Mouse (Mus musculus) adrenal gland, adult 18-20 months (tissue): ENCODE data around the gene Btaf1. TPM values are rescaled to one million over a fixed set of nuclear protein-coding genes. Genes with fewer than 3 reads are reported as not detected.

Source experiments
- DNase-seq, 2 experiments: peaks; one replicate each; pipeline ENCODE4 v3.0.0; 2021 to 2022; ENCODE audit warnings: low spot score in 2 of 2
- total RNA-seq, 2 experiments: library from RNA; stranded (reverse); gene quantifications; 1 replicate in 1 of 2; 2 replicates in 1 of 2; pipeline ENCODE4 v1.2.3; 2021

Btaf1 gene
- total RNA-seq, 2 experiments from 2014 or later, result 29.2 to 31.0 TPM

DNA sequence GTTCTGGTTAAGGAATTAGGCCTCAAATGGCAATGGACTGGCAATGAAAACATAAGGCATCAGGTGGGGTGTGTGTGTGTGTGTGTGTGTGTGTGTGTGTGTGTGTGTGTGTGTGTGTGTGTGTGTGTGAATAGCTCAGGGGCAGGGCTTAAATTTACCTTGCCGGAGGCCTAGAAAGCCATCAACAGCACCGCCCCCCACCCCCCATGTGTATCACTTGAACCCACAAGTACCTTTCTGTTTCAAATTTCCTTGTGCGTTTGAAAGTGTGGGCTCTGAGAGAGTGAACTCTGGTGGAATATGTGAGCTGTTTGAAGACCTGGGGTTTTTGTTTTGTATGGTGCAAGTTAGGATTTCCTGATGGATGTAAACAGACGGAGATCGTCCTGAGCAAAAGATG, 93.1 kb downstream of the Btaf1 start:
- no peak for DNase-seq

DNA sequence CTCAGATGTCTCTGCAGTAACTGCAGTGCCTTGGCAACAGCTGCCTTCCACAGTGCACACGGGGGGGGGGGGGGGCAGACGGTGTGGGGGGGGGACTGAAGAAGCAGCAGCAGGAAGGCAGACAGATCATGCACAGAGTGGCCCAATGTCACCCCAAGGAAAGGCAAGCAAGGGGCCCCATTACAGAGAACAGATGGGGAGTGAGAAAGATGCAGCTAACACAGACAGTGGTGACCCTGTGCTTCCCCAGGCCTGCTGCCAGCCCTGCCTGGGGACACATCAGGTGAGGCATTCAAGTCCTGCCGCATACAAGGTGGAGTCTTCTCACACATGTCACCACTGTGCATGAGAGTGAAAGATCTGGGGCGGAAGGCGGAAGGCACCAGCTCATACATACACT, 94.7 kb downstream of the Btaf1 start:
- DNase-seq, result no peak

- no peak for DNase-seq
Measured at GRCm38 (mm10) chr19:37020951-37021350, 95.1 kb downstream of the Btaf1 start.

DNA sequence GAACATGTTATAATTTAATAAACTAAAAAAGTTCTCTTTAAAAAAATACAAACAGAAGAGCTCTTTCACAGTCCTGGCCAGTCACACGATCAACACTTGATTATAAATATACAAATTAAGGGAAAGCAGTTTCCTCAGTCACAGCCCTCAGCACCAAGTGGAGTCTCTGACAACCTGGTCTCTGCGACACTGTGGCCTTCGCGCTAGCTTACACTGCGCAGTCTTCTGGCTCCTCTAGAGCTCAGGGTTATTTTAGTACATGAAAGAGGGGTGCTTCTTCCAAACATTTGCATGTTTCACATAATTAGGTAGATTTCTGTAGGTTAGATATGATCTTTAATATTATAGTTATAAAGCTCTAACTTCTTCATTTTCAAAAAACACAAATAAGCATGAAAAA, 96.3 kb downstream of the Btaf1 start:
- no peak for DNase-seq

GRCm38 (mm10) chr19:37025839-37026319, 100.0 kb downstream of the Btaf1 start:
- no peak for DNase-seq

- DNase-seq, result no peak
Measured at GRCm38 (mm10) chr19:37026408-37026807, 100.5 kb downstream of the Btaf1 start.

GRCm38 (mm10) chr19:37029771-37030170, 103.9 kb downstream of the Btaf1 start:
- no peak for DNase-seq

GRCm38 (mm10) chr19:37031446-37031845, 105.6 kb downstream of the Btaf1 start:
- no peak for DNase-seq

- DNase-seq, result no peak
Measured at GRCm38 (mm10) chr19:37032364-37032763, 106.5 kb downstream of the Btaf1 start.

DNA sequence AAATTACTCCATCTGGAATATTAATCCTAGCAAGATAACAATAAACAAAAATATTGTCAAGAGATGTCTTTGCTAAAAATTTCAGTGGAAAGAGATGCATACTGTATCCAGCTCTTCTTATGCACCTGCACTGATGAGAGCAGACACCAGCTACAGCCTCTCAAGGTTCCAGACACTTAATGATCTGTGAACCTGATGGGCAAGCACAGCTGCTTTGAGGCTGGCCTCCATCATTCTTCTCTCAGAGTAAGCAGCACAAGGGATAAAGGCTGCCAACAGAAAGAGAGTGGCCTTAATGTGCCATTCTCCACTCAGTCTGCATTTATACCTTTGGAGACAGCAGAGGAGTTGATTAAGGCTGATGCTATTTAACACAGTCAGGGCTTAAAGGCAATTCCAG, 115.0 kb downstream of the Btaf1 start:
- no peak for DNase-seq

DNA sequence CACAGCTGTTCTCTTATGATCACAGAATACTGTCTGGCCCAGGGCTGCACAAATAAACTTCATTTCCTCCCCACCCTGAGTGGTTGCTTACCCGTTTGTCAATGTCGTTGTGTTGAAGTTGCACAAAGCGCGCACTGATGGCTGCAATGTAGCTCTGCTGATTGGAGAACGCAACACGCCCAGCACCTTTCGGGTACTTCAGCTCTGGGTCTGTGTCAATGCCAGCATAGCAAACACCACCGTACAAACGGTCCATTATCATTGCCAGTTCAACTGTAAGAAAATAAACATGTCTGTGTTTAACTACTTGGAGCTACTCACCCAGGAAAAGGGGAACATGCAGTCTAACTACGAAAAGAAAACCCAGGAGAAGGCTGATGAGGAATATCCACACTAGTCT, 118.6 kb downstream of the Btaf1 start:
- DNase-seq, result no peak

- DNase-seq, result no peak
Measured at GRCm38 (mm10) chr19:37048507-37048906, 122.6 kb downstream of the Btaf1 start.

DNA sequence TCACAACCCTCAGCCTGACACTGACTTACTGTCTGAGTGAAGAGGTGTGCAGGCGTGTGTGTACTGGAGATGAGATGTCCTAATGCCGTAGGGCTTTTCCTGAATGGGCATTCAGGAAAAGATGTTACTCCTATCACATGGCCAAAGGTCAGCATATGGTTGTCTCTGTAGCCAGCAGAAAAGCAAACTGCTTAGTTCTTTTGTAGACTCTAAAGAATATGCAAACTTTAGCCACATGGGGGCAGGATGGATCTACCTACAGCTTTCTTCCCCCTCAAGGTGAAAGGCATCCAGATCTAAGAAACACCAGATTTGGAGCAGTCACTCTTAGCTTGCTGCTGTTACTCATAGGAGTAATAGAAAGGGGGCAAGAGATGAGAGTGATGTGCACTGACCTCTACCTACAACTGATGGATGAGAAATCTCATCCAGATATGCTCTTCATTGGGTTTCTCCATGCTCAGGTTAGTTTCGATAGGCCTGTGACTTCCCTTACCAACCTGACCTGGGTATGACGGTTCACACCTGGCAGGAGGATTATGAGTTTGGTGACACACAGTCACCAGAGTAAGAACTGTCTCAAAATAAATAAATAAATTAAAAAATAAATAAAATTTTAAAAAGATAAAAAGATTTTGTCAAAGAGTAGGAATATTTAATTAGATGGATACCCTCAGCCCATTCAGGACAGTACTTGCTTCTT, 124.9 kb downstream of the Btaf1 start:
- DNase-seq, result peak; percentile 36 to 66

GRCm38 (mm10) chr19:37055976-37056556, 130.2 kb downstream of the Btaf1 start:
- no peak for DNase-seq

DNA sequence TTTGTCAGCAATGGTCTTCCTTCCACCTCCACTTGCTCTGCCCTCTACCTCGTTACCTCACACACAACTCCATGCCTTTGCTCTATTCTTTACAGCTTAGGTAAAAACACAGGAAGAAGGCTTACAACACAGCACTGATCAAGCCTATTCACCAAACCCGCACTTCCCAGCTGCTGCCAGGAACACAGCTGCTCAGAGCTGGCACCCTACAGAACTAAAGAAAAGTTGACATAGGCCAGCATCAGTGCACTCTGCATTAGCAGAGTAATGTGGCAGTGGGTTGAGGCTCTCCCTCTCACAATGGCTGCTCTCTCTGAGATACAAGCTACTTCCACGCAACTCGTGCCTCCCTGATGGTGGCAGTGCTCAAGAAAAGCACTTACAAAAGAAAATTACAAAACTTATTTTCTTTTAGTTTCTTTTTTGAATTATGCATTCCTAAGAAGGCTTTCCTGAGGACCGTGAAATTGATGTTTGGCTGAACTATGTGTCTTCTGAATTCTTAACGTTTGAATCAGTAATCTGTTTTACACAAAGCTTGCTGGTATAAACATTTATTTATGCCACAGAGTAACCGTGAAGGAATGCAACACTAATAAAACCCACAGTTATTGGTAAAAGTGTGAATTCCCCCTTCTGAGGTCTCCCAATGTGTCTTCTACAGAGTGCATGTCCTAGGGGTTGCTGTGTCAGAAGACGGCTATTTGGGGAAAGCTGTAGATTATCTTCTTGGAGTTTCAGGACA, 131.5 kb downstream of the Btaf1 start:
- no peak for DNase-seq

GRCm38 (mm10) chr19:37059623-37060022, 133.7 kb downstream of the Btaf1 start:
- DNase-seq, result no peak

- DNase-seq, result no peak
Measured at GRCm38 (mm10) chr19:37060078-37060477, 134.2 kb downstream of the Btaf1 start.

Other genes with a start within 250 kb of the Btaf1 start
- gene Ppp1r3c, start 189.4 kb upstream of the Btaf1 start, total RNA-seq, result 10 to 100 TPM; 38.4 to 74.9 TPM
- gene Tnks2, start 91.8 kb upstream of the Btaf1 start, total RNA-seq, result 10 to 100 TPM; 97.4 TPM
- 1 to 10 TPM; 2.4 to 3.8 TPM for gene Fgfbp3, start 6.5 kb upstream of the Btaf1 start, total RNA-seq